Mouse (Mus musculus): ENCODE measurements around the gene Abcg4. TPM values are rescaled to one million over a fixed set of nuclear protein-coding genes. Genes with fewer than 3 reads are reported as not detected.

The Abcg4 gene
- total and polyA plus RNA-seq, 2 experiments from 2014 or later = 28.2 to 60.0 TPM

DNA sequence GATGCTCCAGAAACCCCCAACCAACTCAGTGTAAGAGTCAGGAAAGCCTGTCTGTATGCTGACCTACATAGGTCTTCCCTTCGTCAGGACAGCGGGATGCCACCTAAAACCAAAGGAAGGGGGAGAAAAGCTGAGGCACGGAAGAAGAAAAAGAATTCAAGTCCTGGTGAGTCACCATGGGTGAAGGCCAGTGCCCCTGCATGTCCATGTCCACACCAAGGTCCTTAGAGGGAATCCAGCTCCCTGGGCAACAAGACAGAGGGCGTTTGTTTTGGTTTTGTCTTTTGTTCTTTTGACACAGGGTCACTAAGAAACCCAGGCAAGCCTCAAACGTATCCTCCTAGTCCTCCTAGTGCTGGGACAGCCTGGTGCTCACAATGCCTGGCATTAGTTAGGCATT is 47.5 kb downstream of the Abcg4 start:
- no peak overlapping the region for H3K27ac ChIP-seq (ENCODE audit: low read depth, low read length)
- no peaks in the 10 kb centered on the region for H3K27me3 ChIP-seq (ENCODE audit: insufficient read depth, low read length)
- DNase-seq (ENCODE audit: low spot score) (no peak), ATAC-seq (ENCODE audit: low FRiP score) (no peak)
- 39% methylated on average over 5 of the region's 5 CpGs for WGBS
- no peak overlapping the region for H3K9ac ChIP-seq (replicated peaks; ENCODE audit: low read length, poor library complexity, severe bottlenecking)
- no peaks in the 10 kb centered on the region for H3K9me3 ChIP-seq (ENCODE audit: low read length)
- H3K4me1 ChIP-seq (ENCODE audit: insufficient read depth, low read length) = no peaks in the 10 kb centered on the region
- H3K36me3 ChIP-seq (ENCODE audit: insufficient read depth, low read length) = no peaks in the 10 kb centered on the region
- H3K4me3 ChIP-seq (ENCODE audit: low read depth, low read length) = no peak overlapping the region
- no peak overlapping the region for H3K4me2 ChIP-seq (ENCODE audit: low read depth, low read length, poor library complexity, severe bottlenecking)
- TF ChIP-seq CTCF (IDR thresholded peaks at IDR 0.05) = no peak

DNA sequence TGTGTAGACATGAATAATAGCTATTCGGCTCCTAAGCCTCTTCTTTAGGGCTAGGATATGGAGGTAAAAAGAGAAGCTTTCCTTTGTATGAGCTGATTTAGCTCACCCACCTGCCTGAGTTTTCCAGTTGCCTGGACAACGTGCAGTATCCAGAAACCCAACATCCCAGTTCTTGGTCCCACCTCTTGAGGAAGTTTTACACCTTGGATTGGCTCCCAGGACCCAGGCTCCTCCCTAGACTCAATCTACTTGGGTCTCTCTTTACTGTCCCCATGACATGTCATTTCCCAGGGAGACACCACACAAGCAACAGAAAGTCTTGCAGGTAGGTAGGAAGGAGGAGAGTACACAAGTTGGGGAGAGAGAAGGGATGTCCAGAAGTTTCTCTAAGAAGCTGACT is 48.0 kb downstream of the Abcg4 start, which contains the start of gene Ccdc153:
TSS of gene Ccdc153 (plus strand) at position 278 of the 400 bp plus-strand sequence.
- H3K27me3 ChIP-seq (ENCODE audit: insufficient read depth, low read length) = no peaks in the 10 kb centered on the region
- no peak for TF ChIP-seq CTCF (IDR thresholded peaks at IDR 0.05)
- H3K9ac ChIP-seq (replicated peaks; ENCODE audit: low read length, poor library complexity, severe bottlenecking) = no peak within 1 kb of the TSS
- ATAC-seq (ENCODE audit: low FRiP score) (no peak), DNase-seq (ENCODE audit: low spot score) (no peak)
- H3K4me3 ChIP-seq (ENCODE audit: low read depth, low read length) = no peak within 1 kb of the TSS
- H3K9me3 ChIP-seq (ENCODE audit: low read length) = no peaks in the 10 kb centered on the region
- no peak within 1 kb of the TSS for H3K4me2 ChIP-seq (ENCODE audit: low read depth, low read length, poor library complexity, severe bottlenecking)
- 51% methylated on average over 2 of the region's 2 CpGs for WGBS
- no peaks in the 10 kb centered on the region for H3K4me1 ChIP-seq (ENCODE audit: insufficient read depth, low read length)
- no peak within 1 kb of the TSS for H3K27ac ChIP-seq (ENCODE audit: low read depth, low read length)
- H3K36me3 ChIP-seq (ENCODE audit: insufficient read depth, low read length) = no peaks in the 10 kb centered on the region

DNA sequence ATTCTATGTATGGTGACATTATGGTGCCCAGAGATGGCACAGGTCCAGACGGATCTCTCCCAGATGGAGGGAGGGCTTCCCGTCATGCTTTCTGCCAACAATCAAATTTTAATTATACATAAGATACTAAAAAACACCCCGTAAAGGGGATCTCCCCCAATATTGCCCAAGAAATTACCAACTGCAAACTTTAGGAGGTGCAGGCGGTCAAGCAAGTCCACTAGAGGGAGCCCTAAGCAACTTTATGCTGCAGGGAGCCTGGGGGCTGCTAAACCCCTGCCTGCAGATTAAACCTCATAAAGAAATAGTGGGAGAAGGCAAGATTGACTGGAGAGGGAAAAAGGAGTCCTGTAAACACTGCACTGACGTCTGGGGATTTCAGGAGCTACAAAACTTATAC is 49.0 kb downstream of the Abcg4 start:
- no peaks in the 10 kb centered on the region for H3K36me3 ChIP-seq (ENCODE audit: insufficient read depth, low read length)
- no peaks in the 10 kb centered on the region for H3K9me3 ChIP-seq (ENCODE audit: low read length)
- H3K4me2 ChIP-seq (ENCODE audit: low read depth, low read length, poor library complexity, severe bottlenecking) = no peak overlapping the region
- WGBS = 10% methylated on average over 5 of the region's 5 CpGs
- ATAC-seq (ENCODE audit: low FRiP score) (no peak), DNase-seq (ENCODE audit: low spot score) (peak; percentile 76)
- H3K27ac ChIP-seq (ENCODE audit: low read depth, low read length) = no peak overlapping the region
- TF ChIP-seq CTCF (IDR thresholded peaks at IDR 0.05) = peak; percentile 88
- no peaks in the 10 kb centered on the region for H3K27me3 ChIP-seq (ENCODE audit: insufficient read depth, low read length)
- H3K4me3 ChIP-seq (ENCODE audit: low read depth, low read length) = no peak overlapping the region
- no peaks in the 10 kb centered on the region for H3K4me1 ChIP-seq (ENCODE audit: insufficient read depth, low read length)
- H3K9ac ChIP-seq (replicated peaks; ENCODE audit: low read length, poor library complexity, severe bottlenecking) = no peak overlapping the region

DNA sequence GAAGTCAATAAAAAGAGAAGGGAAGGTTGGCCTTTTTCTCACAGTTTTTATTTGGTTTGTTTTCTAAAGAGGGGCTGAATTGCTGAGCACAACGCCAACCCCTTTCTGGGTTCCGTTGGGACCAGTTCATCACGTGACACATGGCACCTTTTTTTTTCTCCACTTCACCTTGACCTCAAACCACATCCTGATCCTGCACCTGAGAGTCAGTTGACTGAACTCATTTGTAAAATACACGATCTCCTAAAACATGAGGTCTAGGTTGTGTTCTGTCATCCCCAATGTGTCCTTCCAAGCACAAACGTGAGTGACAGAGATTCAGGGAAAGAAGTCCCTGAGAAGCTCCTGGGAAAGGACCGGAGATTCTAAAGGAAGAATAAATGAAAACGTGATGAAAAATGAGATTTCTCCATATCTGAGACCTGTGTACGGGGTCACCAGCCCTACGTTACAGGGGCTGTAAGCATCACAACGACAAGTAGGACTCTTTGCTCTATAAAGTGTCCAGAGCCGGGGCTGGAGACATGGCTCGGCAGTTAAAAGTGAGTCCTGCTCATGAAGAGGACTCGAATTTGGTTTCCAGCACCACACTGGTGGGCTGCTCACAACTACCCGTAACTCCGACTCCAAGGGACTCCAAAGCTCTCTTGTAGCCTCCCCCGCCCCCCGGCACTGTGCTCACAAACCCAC is 49.8 kb downstream of the Abcg4 start:
- Histone ChIP-seq H3K36me3 (ENCODE audit: insufficient read depth, low read length) (no peaks in the 10 kb centered on the region), H3K4me3 (ENCODE audit: low read depth, low read length) (no peak overlapping the region), H3K9ac (replicated peaks; ENCODE audit: low read length, poor library complexity, severe bottlenecking) (no peak overlapping the region), H3K4me2 (ENCODE audit: low read depth, low read length, poor library complexity, severe bottlenecking) (no peak overlapping the region), H3K9me3 (ENCODE audit: low read length) (no peaks in the 10 kb centered on the region), H3K27me3 (ENCODE audit: insufficient read depth, low read length) (no peaks in the 10 kb centered on the region), H3K4me1 (ENCODE audit: insufficient read depth, low read length) (no peaks in the 10 kb centered on the region), H3K27ac (ENCODE audit: low read depth, low read length) (no peak overlapping the region)
- ATAC-seq (ENCODE audit: low FRiP score) (no peak), DNase-seq (ENCODE audit: low spot score) (no peak)
- 79% methylated on average over 17 of the region's 17 CpGs for WGBS
- no peak for TF ChIP-seq CTCF (IDR thresholded peaks at IDR 0.05)

DNA sequence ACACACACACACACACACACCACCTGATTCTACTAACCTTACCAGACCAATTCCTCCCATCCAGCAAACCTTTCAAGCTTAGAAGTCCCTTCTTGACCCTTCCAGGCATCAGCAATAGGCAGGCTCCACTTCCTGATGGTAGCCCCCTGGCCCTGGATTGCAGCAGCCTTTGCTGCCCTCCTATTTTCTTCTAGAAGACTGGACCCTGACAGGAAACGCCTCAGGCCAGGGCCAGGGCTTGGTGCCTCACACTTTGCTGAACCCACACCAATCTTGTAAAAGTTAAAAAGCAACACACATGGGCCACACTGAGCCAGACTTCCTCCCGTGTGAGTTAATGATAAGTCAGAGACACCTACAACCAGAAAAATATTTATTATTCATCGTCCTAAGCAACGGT is 51.3 kb downstream of the Abcg4 start:
- Histone ChIP-seq H3K4me1 (ENCODE audit: insufficient read depth, low read length) (no peaks in the 10 kb centered on the region), H3K27ac (ENCODE audit: low read depth, low read length) (no peak overlapping the region), H3K4me2 (ENCODE audit: low read depth, low read length, poor library complexity, severe bottlenecking) (no peak overlapping the region), H3K27me3 (ENCODE audit: insufficient read depth, low read length) (no peaks in the 10 kb centered on the region), H3K9ac (replicated peaks; ENCODE audit: low read length, poor library complexity, severe bottlenecking) (no peak overlapping the region), H3K9me3 (ENCODE audit: low read length) (no peaks in the 10 kb centered on the region), H3K36me3 (ENCODE audit: insufficient read depth, low read length) (no peaks in the 10 kb centered on the region), H3K4me3 (ENCODE audit: low read depth, low read length) (no peak overlapping the region)
- no peak for DNase-seq (ENCODE audit: low spot score)
- WGBS = 77% methylated on average over 4 of the region's 4 CpGs
- no peak for ATAC-seq (ENCODE audit: low FRiP score)
- no peak for TF ChIP-seq CTCF (IDR thresholded peaks at IDR 0.05)

DNA sequence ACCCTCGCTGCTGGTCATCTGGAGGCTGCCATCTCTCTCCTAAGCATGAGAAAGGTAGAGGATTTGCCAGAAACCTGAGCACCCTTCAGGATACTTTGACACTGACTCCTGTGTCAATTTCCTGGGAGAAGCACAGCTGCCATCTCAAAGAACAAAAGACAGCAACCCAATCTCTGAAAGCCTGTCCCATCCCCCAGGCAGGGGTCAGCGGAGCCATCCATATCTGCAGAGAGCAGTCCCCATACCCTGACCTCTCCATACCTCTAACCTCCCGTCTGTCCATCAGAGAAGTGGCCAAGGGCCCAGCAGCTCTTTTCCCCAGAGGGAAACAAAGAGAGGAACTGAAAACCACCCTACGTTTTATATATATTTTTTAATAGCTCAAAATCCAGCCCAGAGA is 51.8 kb downstream of the Abcg4 start:
- Histone ChIP-seq H3K4me1 (ENCODE audit: insufficient read depth, low read length) (no peaks in the 10 kb centered on the region; the same call in 1 of the 2 replicates), H3K9ac (replicated peaks; ENCODE audit: low read length, poor library complexity, severe bottlenecking) (no peak overlapping the region), H3K9me3 (ENCODE audit: low read length) (no peaks in the 10 kb centered on the region), H3K4me3 (ENCODE audit: low read depth, low read length) (no peak overlapping the region), H3K36me3 (ENCODE audit: insufficient read depth, low read length) (no peaks in the 10 kb centered on the region), H3K27me3 (ENCODE audit: insufficient read depth, low read length) (no peaks in the 10 kb centered on the region), H3K27ac (ENCODE audit: low read depth, low read length) (no peak overlapping the region), H3K4me2 (ENCODE audit: low read depth, low read length, poor library complexity, severe bottlenecking) (no peak overlapping the region)
- ATAC-seq (ENCODE audit: low FRiP score) (no peak), DNase-seq (ENCODE audit: low spot score) (no peak)
- WGBS = 82% methylated on average over 4 of the region's 4 CpGs
- TF ChIP-seq CTCF (IDR thresholded peaks at IDR 0.05) = no peak
